Comparison of ENCODE assay signal across 8 mouse cellular contexts in the genomic region with DNA sequence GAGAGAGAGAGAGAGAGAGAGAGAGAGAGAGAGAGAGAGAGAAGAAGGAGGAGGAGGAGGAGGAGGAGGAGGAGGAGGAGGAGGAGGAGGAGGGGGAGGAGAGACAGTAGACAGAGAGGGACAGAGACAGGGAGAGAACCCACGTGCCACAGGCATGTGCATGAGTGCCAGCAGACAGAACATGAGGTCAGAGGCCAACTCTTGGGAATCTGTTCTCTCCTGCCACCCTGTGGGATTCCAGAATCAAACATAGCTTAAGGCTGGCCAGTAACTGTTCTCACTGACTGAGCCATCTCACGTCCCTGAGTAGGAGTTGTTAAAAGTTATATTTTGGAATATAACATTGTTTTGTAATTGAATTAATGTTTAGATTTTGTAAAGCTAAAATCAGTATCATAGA. TPM values are rescaled to one million over a fixed set of nuclear protein-coding genes. Genes with fewer than 3 reads are reported as not detected.
DNase-seq lines count a peak whose midpoint lies in the region; ATAC-seq lines count a peak whose summit lies in the region.

No protein-coding gene starts in this region.

- H3K4me1 ChIP-seq in hindbrain, embryonic 11.5 days (replicated peaks; ENCODE audit: control insufficient read depth, insufficient read depth, low read length) = no peaks in the 10 kb centered on the region
- H3K4me1 ChIP-seq in hindbrain, embryonic 12.5 days = 0 out of 2 replicates have a peak, but pooled peaks cover 4% of the 10 kb centered on the region
- H3K4me1 ChIP-seq in heart, embryonic 12.5 days (replicated peaks) = peaks cover 5% of the 10 kb centered on the region; the same call in 1 of the 2 replicates

- H3K9me3 ChIP-seq in hindbrain, embryonic 11.5 days (ENCODE audit: control insufficient read depth, low read length) = no peaks in the 10 kb centered on the region
- H3K9me3 ChIP-seq in hindbrain, embryonic 12.5 days (replicated peaks) = no peaks in the 10 kb centered on the region
- H3K9me3 ChIP-seq in heart, embryonic 12.5 days (replicated peaks) = 0 out of 2 replicates have a peak, but pooled peaks cover 2% of the 10 kb centered on the region

- no peak overlapping the region for H3K4me2 ChIP-seq in hindbrain, embryonic 11.5 days (replicated peaks; ENCODE audit: low read depth, low read length)
- no peak overlapping the region for H3K4me2 ChIP-seq in hindbrain, embryonic 12.5 days (replicated peaks)
- no peak overlapping the region for H3K4me2 ChIP-seq in heart, embryonic 12.5 days

- H3K4me3 ChIP-seq in hindbrain, embryonic 11.5 days (ENCODE audit: low read depth, low read length) = no peak overlapping the region
- no peak overlapping the region for H3K4me3 ChIP-seq in hindbrain, embryonic 12.5 days
- H3K4me3 ChIP-seq in heart, embryonic 12.5 days = no peak overlapping the region

- ATAC-seq in hindbrain, embryonic 11.5 days (ENCODE audit: low FRiP score) = 0 out of 2 replicates have a peak, but pooled peaks have one; percentile 39
- no peak for ATAC-seq in hindbrain, embryonic 12.5 days (ENCODE audit: low FRiP score)
- ATAC-seq in heart, embryonic 12.5 days (ENCODE audit: insufficient number of reproducible peaks, low FRiP score) = peak; percentile 53; the same call in 1 of the 2 replicates

- WGBS in hindbrain, embryonic 11.5 days = 25% methylated on average over 2 of the region's 2 CpGs
- WGBS in hindbrain, embryonic 12.5 days = 32% methylated on average over 2 of the region's 2 CpGs
- WGBS in heart, embryonic 12.5 days = 35% methylated on average over 2 of the region's 2 CpGs

- no peak overlapping the region for H3K27ac ChIP-seq in hindbrain, embryonic 11.5 days (ENCODE audit: low read depth, low read length)
- no peak overlapping the region for H3K27ac ChIP-seq in hindbrain, embryonic 12.5 days
- no peak overlapping the region for H3K27ac ChIP-seq in heart, embryonic 12.5 days (ENCODE audit: poor library complexity, severe bottlenecking)

- no peak overlapping the region for H3K9ac ChIP-seq in hindbrain, embryonic 11.5 days (ENCODE audit: low read depth, low read length)
- no peak overlapping the region for H3K9ac ChIP-seq in hindbrain, embryonic 12.5 days
- no peak overlapping the region for H3K9ac ChIP-seq in heart, embryonic 12.5 days

- DNase-seq in hindbrain, embryonic 11.5 days (ENCODE audit: low spot score) = peak; percentile 31
- DNase-seq in adrenal gland, adult 8-10 months = peak; percentile 69
- DNase-seq in kidney, postnatal 36 days = peak; percentile 83 to 93
- DNase-seq in right cerebral cortex, adult 18-20 months = no peak
- no peak for DNase-seq in left cerebral cortex, adult 18-20 months (ENCODE audit: low spot score in 2 of 2)
- no peak for DNase-seq in frontal cortex, postnatal 10 days (ENCODE audit: low spot score in 2 of 2)

- no peaks in the 10 kb centered on the region for H3K27me3 ChIP-seq in hindbrain, embryonic 11.5 days (ENCODE audit: control insufficient read depth, insufficient read depth, low read length)
- H3K27me3 ChIP-seq in hindbrain, embryonic 12.5 days = no peaks in the 10 kb centered on the region
- no peaks in the 10 kb centered on the region for H3K27me3 ChIP-seq in heart, embryonic 12.5 days (replicated peaks)

- no peaks in the 10 kb centered on the region for H3K36me3 ChIP-seq in hindbrain, embryonic 11.5 days (ENCODE audit: control insufficient read depth, insufficient read depth, low read length)
- no peaks in the 10 kb centered on the region for H3K36me3 ChIP-seq in hindbrain, embryonic 12.5 days
- no peaks in the 10 kb centered on the region for H3K36me3 ChIP-seq in heart, embryonic 12.5 days

RNA-seq across cellular contexts. Expression of a gene that starts 39.3 kb away (rescaled TPM):
- polyA plus RNA-seq in hindbrain, embryonic 11.5 days (2014; fragmentation: Nextera tagmentation; extraction: Ambion mirVana) = 15.4 and 15.8 TPM in 2 replicates
- 14.6 and 16.2 TPM in 2 replicates for polyA plus RNA-seq in hindbrain, embryonic 12.5 days (2016; fragmentation: Nextera tagmentation; extraction: Ambion mirVana)
- total RNA-seq in adrenal gland, adult 8-10 months (2022) = 10 to 100 TPM; 22.0 to 54.2 (median 37.2) TPM
- 56.3 and 56.5 TPM in 2 replicates for polyA plus RNA-seq in heart, embryonic 12.5 days (2016; fragmentation: Nextera tagmentation; extraction: Ambion mirVana)
- total RNA-seq in left cerebral cortex, adult 18-20 months (2021) = 1 to 10 TPM; 9.0 to 9.7 TPM

Comparison
In these comparisons a context has a peak if more than half of its experiments do, and no peak if none do; other contexts are left out.
1. DNase-seq: peak in hindbrain, embryonic 11.5 days (single experiment), adrenal gland, adult 8-10 months (single experiment) and kidney, postnatal 36 days (2 of 2); none in right cerebral cortex, adult 18-20 months (single experiment), left cerebral cortex, adult 18-20 months (0 of 2) and frontal cortex, postnatal 10 days (0 of 2).